Mouse (Mus musculus) liver, adult 2 months (tissue): ENCODE results near the gene Adnp.

Experiments used
- CTCF ChIP-seq: fragments of 200-500 bp; IDR thresholded peaks from 2 replicates; pipeline ENCODE4 v1.5.1; 2011; ENCODE audit warnings: low read depth, low read length, control low read depth
- POLR2A ChIP-seq: fragments of 200-500 bp; IDR thresholded peaks from 2 replicates; pipeline ENCODE4 v1.6.1; 2011; ENCODE audit warnings: low read length, control low read depth; ENCODE audit not compliant: insufficient read depth; ENCODE audit errors: extremely low read depth

DNA sequence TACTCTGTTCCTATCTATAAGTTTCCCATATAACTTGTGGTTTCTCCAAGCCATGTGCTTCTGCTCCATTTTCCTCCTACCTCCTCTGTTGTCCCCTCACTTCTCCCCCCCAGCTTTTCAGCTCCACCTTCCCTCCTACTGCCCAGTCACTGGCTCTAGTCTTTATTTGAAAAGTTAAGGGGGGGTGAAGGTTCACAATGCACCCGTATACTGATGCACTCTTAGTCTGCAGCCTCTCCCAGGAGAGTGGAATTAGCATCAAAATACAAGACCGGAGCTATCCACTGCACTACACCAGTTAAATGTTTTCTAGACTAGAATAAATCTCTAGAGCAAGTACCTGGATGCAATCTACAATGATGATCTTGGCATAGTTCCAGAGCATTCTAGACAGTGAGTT is 11.2 kb downstream of the Adnp start:
- no peak for TF ChIP-seq CTCF
- no peak for TF ChIP-seq POLR2A
